Mouse (Mus musculus) frontal cortex, postnatal 14 days (tissue): ENCODE measurements around the gene Cd79a.
"Not testable (repeated sequence)": the region's sequence is repeated elsewhere in the genome, so short reads cannot be mapped to it uniquely, and the experiment has no call there.

ENCODE experiments used
- DNase-seq, 2 experiments: peaks; one replicate each; pipeline ENCODE4 v3.0.0; 2022; ENCODE audit warnings: low spot score in 2 of 2

Cd79a gene

DNA sequence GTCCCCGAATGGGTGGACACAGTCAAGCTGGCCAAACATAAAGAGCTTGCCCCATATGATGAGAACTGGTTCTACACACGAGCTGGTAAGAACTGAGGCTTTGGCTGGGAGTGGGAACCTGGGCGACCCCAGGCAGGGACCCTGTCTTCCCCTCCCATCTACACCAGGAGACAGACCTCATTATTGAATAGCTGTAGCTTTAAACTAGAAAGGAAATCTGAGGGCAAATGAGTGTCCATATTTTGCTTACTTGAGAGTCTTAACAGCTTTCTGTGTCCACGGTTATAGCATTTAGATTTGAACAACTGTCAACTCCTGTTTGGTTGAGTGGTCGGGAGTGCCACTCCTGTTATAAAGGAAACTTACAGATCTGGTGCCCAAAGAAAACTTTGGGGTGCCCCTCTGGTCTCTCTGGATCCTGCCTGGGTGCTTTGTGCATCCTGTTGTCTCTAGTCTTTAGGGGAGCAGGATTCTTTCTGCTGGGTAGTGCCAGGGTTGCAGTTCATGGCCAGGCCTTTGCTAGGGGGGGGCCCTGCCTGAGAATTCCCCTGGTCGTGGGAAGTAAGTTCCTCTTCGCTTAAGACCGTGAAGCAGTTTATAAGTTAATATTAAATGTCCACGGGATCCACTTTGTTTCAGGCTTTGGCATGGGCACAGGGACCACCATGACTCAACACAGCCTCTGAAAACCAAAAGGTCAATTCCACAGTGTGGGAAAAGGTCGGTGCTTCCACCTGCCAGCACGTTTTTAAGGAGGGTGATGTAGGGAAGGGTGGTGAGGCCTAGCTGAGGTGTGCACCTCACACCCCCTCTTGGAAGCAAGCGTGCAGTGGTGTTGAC is 11.5 kb upstream of the Cd79a start:
- no peak for DNase-seq

DNA sequence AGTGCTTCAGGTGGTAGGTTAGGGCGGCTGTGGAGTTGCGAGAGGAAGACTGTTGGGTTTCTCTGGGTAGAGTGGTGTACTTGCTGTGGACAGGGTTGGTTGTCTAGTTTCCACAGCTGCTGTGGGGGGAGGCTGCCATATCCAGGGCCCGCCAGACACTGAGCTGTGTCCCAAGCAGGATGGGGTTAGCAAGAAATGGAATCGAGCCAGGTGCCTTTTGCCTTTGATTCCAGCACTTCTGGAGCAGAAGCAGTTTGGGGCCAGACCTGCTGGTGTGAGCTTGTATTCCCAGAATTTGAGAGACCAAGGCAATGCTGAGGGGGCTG is 10.9 kb upstream of the Cd79a start:
- no peak for DNase-seq

DNA sequence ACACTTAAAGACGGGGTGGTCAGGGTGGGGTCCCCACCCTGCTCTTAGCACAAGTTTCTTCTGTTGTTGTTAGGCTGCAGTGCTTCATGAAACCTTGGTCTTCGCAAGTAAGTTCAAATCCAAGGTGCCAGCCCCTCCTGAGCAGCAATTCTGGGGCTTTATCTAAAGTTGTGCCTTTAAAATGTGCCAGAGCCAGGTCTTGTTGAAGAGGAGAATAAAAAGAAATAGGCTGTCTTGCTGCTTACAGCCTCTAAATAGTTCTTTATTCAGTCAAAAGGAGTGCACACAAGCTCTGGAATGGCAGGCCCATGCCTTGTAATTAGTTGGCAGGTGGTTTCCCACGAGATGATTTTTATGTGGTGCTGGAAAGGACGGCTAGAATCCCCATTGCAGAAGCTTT is 10.1 kb upstream of the Cd79a start:
- DNase-seq: no peak

DNA sequence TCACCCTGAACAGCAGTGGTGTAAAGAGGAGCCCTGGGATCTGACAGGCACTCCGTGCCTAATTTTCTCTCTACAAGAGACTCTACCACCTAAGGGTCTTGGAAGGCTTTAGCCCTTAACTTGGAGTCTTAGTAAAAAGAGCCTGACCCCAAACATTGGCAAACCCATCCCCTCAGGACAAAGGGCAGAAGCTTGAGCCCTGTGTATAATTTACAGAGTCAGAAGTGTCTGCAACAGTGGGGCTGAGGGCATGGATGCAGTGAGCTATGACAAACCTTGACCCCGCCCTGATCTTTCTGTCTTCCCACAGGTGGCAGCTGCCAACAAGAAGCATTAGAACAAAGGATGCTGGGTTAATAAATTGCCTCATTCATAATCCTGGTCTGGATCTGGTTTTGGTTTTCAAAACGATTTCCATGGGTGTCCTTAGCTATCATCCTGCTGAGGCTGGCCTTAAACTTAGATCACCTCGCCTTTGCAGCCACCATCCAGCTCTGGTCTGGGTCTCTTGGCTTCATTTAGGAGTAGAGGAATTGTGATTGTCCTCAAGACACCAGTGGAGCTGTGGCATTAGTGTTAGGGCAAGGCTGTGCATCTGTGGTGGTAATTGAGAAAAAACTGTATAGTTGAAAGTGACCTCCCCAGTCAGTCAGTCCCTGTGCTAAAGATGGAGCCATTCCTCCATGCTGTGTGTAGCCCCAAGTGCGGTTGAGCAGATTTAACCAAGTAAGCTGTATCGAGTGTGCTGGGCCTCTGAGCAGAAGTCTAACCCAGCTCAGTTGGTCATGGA is 7.6 kb upstream of the Cd79a start:
- no peak for DNase-seq

DNA sequence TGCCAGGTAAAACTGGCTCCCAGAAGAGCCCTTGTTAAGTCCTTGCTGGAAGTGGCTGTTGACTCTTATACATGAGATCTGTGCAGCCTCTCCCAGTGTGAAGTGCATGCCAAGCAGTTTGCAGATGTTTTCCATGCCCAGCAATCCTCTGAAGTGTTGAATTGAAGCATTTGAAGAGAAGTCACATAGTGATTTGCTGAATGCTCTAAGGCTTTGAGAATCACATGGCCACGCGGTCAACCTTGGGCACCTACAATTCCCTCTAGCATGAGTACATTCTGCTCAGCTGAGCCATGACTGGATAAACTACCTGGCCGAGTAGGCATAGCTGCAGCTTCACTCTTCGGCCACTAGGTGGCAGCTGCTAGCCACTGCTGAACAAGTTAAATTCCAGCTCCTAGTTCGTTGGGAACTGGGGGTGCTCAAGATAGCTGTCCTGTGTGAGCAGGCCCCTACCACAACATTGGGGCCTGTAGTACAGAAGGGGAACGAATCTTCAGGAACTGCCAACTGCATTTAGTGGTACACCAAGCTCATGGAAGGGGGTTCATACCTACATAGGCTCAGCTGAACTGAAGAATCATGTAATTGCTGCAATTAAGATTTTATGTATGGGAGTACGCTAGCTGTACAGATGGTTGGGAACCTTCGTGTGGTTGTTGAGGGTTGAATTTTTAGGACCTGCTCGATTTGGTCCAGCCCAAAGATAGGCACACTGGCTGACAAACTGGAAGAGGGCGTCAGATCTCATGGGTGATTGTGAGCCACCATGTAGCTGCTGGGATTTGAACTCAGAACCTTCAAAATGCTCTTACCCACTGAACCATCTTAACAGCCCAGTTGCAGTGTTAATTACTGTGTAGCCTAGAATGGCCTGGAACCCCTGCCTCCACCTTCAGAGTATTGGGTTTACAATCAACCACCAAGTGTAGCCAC is 6.6 kb upstream of the Cd79a start:
- DNase-seq: peak; percentile 45 to 63

DNA sequence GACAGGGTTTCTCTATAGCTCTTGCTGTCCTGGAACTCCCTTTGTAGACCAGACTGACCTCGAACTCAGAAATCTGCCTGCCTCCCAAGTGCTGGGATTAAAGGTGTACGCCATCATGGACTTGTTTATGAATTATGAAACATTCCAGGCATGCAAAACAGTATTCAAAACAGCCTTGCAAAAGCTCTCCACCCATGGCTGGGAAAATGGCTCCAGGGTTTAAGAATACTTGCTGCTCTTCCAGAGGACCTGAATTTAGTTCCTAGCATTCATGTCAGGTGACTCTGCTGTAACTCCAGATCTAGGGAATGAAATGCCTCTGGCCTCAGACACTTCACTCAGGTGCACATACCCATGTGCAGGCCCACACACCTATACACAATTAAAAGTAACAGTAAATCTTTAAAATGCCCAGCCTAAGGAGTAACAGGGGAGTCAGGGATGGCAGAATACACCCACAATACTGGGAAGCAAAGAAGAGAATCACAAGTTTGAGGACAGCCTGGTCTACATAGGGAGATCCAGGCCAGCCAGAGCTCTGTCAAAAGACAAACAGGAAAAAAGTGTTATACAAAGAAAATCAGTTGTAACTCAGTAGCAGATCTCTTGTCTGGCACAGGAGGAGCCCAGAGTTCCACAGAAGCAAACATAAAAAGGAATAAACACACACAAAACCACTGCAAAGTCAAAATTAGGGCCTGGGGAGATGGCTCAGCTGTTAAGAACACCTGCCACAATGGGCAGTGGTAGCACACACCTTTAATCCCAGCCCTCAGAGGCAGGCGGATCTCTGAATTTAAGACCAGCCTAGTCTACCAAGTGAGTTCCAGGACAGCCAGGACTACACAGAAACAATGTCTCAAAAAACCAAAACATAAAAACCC is 5.7 kb upstream of the Cd79a start:
- DNase-seq: no peak

GRCm38 (mm10) chr7:24892125-24892583 is 5.0 kb upstream of the Cd79a start:
- DNase-seq: no peak

GRCm38 (mm10) chr7:24895749-24896148 is 1.4 kb upstream of the Cd79a start:
- DNase-seq: not testable (repeated sequence)

DNA sequence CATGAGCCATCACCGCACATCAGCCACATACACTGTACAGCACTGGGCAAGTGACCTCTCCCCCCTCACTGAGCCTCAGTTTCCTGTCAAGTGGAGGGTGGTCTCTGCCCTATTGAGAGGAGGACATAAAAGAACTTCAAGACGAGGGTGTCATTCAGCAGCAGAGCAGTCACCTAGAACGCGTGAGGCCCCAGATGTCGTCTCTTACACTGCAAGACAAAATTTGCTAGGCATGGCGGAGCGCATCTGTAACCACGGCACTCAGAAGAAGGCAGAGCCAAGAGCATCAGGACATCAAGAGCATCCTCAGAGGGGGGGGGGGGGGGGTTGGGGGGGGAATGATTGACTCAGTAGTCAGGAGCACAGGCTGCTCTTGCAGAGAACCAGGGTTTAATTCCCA is 912 bp upstream of the Cd79a start:
- no peak for DNase-seq

DNA sequence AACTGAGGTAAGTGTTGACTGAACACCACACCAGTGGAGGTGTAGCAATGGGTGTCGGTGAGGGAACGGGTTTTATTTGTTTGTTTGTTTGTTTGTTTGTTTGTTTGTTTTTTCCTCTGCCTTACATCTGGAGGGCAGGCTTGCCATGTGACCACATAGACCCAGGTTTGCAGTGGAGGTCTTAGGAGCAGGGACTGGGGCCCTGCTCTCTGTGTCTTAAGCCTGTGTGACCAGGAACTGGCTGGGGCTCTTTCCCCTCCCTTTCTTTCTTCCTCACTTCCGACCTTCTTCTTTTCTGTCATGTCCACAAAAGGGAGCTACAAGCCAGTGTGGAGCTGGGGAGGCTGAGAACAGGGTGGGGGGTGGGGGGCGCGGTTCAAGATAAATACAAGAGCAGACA is 778 bp downstream of the Cd79a start:
- DNase-seq: no peak

GRCm38 (mm10) chr7:24901114-24901513 is 3.9 kb downstream of the Cd79a start:
- DNase-seq: no peak

- no peak for DNase-seq
These were observed 4.7 kb downstream of the Cd79a start for GRCm38 (mm10) chr7:24901842-24902241.

DNA sequence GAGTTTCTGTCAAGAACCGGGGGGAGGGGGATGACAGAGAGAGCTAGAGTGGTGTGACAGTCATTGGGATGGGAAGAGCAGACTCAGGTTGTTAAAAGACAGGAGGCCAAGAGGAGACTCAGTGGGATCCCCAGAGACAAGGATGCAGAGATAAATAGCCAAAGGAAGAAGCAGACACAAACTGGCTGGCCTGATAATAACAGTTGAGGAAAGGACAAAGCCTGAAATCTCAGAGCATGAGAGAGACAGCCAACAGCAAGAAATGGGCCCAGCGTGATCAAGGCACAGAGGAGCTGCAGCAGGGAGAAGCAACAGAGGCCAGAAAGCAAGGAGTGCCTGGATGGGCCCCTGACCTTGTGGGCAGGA is 5.1 kb downstream of the Cd79a start:
- no peak for DNase-seq

DNA sequence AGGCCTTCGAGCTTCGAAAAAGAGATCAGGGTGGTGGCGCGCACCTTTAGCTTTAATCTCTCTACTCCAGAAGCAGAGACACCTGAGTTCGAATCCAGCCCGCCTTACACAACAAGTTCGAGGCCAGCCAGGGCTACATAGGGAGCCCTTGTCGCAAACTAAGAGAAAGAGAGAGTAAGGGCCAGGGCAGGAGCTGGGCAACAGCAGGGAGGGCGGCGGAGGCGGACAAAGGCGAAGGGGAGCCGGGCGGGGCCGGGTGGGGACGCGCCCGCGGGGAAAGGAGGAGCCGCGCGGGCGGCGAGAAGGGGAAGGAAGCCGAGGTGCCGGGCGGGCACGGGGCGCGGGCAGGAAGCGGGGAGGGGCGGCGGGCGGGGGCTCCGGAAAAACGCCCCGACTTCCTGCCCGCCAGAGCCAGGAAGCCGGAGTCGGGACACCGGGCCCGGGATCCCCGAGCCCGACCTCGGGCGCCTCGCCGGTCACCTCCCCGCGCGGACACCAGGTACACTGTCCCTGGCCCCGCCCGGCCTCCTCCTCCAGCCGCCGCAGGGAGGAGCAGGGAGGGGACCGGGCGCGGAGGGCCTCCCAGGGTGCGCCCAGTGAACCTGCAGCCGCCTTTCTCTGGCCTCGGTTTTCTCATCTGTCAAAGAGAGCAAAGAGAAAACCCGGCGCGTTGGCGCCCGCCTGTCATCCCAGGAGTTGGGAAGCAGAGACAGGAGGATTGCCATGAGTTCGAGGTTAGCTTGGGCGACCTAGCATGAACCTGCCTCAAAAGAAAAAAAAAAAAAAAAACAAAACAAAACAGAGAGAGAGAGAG is 5.7 kb downstream of the Cd79a start, which contains the start of gene Arhgef1:
Arhgef1 (plus strand) TSS at position 283 of the 814 bp plus-strand sequence.
- DNase-seq: peak in 1 of 2 experiments; percentile 28

DNA sequence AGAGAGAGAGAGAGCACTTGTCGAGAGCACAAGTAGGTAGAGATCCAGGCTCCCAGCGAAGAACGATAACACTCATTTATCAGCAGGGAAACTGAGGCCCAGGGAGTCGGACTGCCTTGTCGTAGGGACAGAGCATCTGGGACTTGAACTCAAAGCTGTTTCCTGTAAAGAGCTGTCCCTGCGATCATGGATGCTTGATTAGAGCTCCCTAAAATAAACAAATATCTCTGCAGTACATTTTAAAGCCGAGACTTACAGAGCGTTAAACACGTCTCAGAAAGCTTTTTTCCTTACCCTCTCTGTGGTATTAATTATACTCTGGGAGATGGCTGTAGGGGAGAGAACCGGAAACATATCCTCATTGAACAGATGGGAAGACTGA is 6.3 kb downstream of the Cd79a start:
- DNase-seq: no peak

DNA sequence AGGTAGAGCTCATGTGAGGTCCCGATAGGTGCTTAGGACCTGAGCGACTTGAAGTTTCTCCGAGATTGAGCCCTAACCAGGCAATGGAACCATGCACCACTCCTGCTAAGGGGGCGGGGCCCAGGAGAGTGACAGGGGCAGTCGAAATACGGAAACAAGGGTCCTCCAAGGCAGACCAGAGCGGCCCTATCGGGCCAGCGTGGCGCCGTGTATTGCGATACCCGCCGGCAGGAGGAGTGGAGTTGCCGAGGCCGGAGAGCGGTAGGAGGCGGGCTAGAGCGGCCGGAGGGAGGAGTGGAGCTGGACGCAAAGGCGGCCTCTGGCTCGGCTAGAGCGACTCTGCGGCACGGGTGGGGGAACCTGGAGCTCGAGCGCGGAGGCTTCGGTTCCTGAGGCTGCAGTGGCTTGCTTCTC is 6.9 kb downstream of the Cd79a start:
- peak; percentile 96 for DNase-seq

- peak in 1 of 2 experiments; percentile 37 for DNase-seq
These were observed 7.8 kb downstream of the Cd79a start for GRCm38 (mm10) chr7:24904936-24905335.

- no peak for DNase-seq
These were observed 9.4 kb downstream of the Cd79a start for GRCm38 (mm10) chr7:24906551-24906950.

DNA sequence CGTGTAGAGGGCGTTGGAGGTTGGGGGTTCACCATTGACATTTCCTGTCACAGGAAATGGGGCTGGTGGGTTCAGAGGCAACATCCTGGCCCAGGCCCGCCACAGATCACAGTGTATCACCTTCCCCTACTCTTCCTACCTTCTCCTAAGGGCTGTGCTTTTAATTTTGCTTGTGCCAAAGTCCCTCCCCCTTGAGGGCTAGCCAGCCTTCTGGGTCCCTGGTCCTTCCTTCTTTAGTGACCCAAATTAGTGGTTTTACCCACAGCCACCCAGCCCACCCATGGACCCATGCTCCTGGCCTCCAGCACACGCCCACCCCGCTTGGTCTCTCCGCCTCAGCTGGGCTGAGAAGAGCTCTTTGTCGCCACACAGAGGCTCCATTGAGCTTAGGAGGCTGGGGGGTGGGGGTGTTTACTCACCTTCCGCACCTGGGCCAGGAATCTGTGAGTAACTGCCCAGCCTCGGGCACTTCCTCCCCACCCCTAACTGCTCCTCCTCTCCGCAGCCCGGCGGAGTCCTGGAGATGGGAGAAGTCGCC is 10.1 kb downstream of the Cd79a start:
- no peak for DNase-seq

DNA sequence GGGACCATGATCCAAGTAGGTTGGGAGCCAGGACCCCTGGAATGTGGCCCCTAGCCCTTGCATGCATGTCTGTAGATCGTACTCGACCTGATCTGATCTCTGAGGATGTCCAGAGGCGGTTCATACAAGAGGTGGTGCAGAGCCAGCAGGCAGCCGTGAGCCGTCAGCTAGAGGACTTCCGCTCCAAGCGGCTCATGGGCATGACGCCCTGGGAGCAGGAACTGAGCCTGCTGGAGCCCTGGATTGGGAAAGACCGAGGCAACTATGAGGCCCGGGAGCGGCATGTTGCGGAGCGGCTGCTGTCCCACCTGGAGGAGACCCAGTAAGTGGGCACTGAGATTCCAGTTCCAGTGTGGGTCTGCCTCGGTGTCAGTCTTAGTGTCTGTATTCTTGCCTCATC is 15.3 kb downstream of the Cd79a start:
- no peak for DNase-seq
